Mouse (Mus musculus): ENCODE results near the gene Yars. TPM values are rescaled to one million over a fixed set of nuclear protein-coding genes. Genes with fewer than 3 reads are reported as not detected.

Gene Yars
- polyA plus RNA-seq, 1 experiment from 2014 or later: 107 TPM

GRCm38 (mm10) chr4:129237843-129238441, 48.4 kb downstream of the Yars start:
- H3K27ac ChIP-seq (replicated peaks): peak overlapping the region; percentile 88
- H3K9me3 ChIP-seq (replicated peaks): no peaks in the 10 kb centered on the region
- no peaks in the 10 kb centered on the region for H3K36me3 ChIP-seq
- H3K4me3 ChIP-seq: peak overlapping the region; percentile 88
- H3K4me1 ChIP-seq: peaks cover 82% of the 10 kb centered on the region
- 3% methylated on average over 21 of the region's 21 CpGs for WGBS
- H3K27me3 ChIP-seq (ENCODE audit: low read depth, poor library complexity, severe bottlenecking): peaks cover 29% of the 10 kb centered on the region
- DNase-seq (ENCODE audit: low spot score): peak; percentile 72

DNA sequence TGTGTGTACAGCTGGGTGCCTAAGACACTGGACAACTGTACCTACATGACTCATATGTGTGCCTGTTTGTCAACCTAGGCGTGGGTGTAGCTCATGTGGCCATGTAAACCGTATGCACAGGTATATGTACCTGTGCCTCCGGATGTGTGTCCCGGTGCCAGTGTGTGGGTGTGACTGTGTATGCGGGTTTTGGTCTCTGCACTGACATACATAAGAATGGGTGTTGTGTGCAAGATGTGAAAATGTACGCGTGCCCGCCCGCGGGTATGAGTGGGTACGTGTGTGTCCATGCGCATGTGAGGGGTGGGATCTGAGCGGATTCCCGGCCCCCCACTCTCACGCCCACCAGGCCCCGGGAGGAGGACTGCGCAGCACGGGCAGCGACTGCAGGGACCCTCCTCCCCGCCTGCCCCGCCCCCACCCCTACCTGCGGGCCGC, 49.0 kb downstream of the Yars start:
- H3K27ac ChIP-seq (replicated peaks): peak overlapping the region; percentile 88
- H3K4me3 ChIP-seq: peak overlapping the region; percentile 88
- H3K9me3 ChIP-seq (replicated peaks): no peaks in the 10 kb centered on the region
- DNase-seq (ENCODE audit: low spot score): no peak
- under 1% methylated on average over 23 of the region's 23 CpGs for WGBS
- peaks cover 29% of the 10 kb centered on the region for H3K27me3 ChIP-seq (ENCODE audit: low read depth, poor library complexity, severe bottlenecking)
- no peaks in the 10 kb centered on the region for H3K36me3 ChIP-seq
- H3K4me1 ChIP-seq: peaks cover 81% of the 10 kb centered on the region

- H3K27me3 ChIP-seq (ENCODE audit: low read depth, poor library complexity, severe bottlenecking): peaks cover 29% of the 10 kb centered on the region
- peak overlapping the region; percentile 88 for H3K4me3 ChIP-seq
- DNase-seq (ENCODE audit: low spot score): peak; percentile 88
- no peaks in the 10 kb centered on the region for H3K36me3 ChIP-seq
- WGBS: under 1% methylated on average over 29 of the region's 29 CpGs
- peaks cover 81% of the 10 kb centered on the region for H3K4me1 ChIP-seq
- H3K27ac ChIP-seq (replicated peaks): peak overlapping the region; percentile 88
- no peaks in the 10 kb centered on the region for H3K9me3 ChIP-seq (replicated peaks)
Measured at GRCm38 (mm10) chr4:129239075-129239474, 49.5 kb downstream of the Yars start.

DNA sequence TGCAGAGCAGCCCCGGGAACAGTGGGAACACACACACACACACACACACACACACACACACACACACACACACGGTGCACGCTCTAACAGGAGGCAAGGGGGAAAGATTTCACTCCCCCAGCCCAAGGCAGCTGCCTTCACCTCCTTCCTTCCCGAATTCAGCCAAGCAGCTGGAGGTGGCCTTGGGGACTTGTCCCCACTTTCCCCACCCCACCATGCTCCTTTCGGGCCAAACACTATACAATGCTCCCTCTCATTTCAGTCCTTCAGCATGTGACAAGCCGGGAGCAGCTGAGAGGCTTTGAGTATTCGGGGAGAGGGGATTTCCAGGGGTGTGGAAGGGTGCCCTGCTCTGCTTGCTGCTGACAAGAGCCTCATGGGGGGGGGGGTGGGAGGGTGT, 52.3 kb downstream of the Yars start:
- Histone ChIP-seq H3K27me3 (ENCODE audit: low read depth, poor library complexity, severe bottlenecking) (peaks cover 53% of the 10 kb centered on the region), H3K27ac (replicated peaks) (peak overlapping the region; percentile 79), H3K9me3 (replicated peaks) (no peaks in the 10 kb centered on the region), H3K4me3 (peak overlapping the region; percentile 11; the same call in 1 of the 2 replicates), H3K4me1 (peaks cover 76% of the 10 kb centered on the region), H3K36me3 (no peaks in the 10 kb centered on the region)
- 34% methylated on average over 7 of the region's 7 CpGs for WGBS
- DNase-seq (ENCODE audit: low spot score): no peak

DNA sequence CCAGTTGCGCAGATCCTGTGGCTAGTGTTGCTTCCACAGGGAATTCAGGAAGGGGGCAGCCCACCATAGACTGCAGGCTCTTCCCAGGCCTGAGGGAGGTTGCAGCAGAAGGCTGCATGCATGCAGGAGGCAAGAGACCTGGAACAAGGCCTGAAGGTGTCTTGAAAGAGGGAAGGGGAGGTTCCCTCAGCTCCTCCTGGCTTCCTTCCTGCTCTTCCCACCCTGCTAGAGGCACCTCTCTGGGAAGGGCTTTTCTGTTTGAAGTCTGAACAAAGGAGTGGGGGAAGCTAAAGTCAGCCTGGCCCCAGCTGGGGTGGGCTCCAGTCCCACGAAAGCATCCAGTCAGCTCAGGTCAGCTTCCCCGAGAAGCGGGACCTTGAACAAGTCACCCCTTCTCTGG, 52.8 kb downstream of the Yars start:
- no peak for DNase-seq (ENCODE audit: low spot score)
- Histone ChIP-seq H3K27me3 (ENCODE audit: low read depth, poor library complexity, severe bottlenecking) (peaks cover 57% of the 10 kb centered on the region), H3K4me3 (no peak overlapping the region), H3K27ac (replicated peaks) (peak overlapping the region; percentile 79), H3K9me3 (replicated peaks) (no peaks in the 10 kb centered on the region), H3K36me3 (no peaks in the 10 kb centered on the region), H3K4me1 (peaks cover 76% of the 10 kb centered on the region)
- 39% methylated on average over 4 of the region's 4 CpGs for WGBS

- H3K9me3 ChIP-seq (replicated peaks): no peaks in the 10 kb centered on the region
Measured at GRCm38 (mm10) chr4:129242761-129243160, 53.2 kb downstream of the Yars start.

GRCm38 (mm10) chr4:129244802-129245201, 55.2 kb downstream of the Yars start:
- no peak for DNase-seq (ENCODE audit: low spot score)
- Histone ChIP-seq H3K27me3 (ENCODE audit: low read depth, poor library complexity, severe bottlenecking) (peaks cover 82% of the 10 kb centered on the region), H3K9me3 (replicated peaks) (no peaks in the 10 kb centered on the region), H3K36me3 (no peaks in the 10 kb centered on the region), H3K27ac (replicated peaks) (no peak overlapping the region), H3K4me1 (peaks cover 80% of the 10 kb centered on the region), H3K4me3 (no peak overlapping the region)
- 71% methylated on average over 4 of the region's 4 CpGs for WGBS

More at GRCm38 (mm10) chr4:129242761-129243160, 53.2 kb downstream of the Yars start:
- no peaks in the 10 kb centered on the region for H3K36me3 ChIP-seq
- peaks cover 76% of the 10 kb centered on the region for H3K4me1 ChIP-seq
- H3K27ac ChIP-seq (replicated peaks): peak overlapping the region; percentile 79
- peaks cover 62% of the 10 kb centered on the region for H3K27me3 ChIP-seq (ENCODE audit: low read depth, poor library complexity, severe bottlenecking)
- DNase-seq (ENCODE audit: low spot score): peak; percentile 48
- 21% methylated on average over 4 of the region's 4 CpGs for WGBS
- H3K4me3 ChIP-seq: no peak overlapping the region

DNA sequence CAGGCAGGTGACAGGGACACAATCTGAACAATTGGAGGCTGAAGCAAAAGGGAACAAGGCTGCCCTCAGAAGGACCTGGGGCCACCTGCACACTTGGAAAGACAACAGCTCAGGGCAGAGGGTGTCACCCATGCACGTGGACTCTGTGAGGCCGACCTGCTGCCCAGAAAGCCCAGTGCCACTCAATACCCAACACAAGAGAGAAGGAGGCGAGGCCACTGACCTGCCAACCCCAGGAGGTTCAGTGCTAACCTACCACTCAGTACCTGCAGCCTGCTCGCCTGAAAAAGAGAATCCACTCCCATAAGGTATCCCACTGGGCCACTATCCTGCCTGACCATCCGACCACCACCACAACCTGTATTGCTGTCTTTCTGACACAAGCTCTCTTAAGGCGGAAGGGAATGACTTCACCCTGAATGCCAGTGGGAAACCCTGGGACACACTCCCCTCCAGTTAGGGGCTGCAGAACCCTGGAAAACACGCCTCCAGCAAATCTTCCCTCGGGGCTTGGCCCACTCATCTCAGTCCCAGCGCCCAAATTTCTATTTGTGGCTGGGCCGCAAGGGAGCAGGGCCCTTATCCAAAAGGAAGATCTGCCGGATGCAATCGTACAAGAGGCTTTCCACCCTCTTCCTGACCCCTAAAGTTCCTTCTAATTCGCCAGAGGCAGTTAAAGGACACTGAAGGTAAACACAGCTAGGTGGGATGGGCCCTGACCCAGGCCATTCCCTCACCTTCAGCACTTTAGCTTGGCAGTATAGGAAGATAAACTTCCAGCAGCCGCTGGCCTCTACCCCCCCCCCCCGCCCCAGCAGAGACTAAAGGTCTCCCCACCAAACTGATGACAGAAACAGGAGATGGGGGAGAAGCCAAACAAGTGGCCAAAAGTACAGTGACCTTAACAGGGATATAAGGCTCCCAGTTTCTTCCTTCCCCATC, 57.1 kb downstream of the Yars start:
- Histone ChIP-seq H3K36me3 (no peaks in the 10 kb centered on the region), H3K4me1 (peaks cover 84% of the 10 kb centered on the region), H3K27me3 (ENCODE audit: low read depth, poor library complexity, severe bottlenecking) (peaks cover 83% of the 10 kb centered on the region), H3K9me3 (replicated peaks) (no peaks in the 10 kb centered on the region), H3K4me3 (no peak overlapping the region), H3K27ac (replicated peaks) (no peak overlapping the region)
- WGBS: 42% methylated on average over 15 of the region's 15 CpGs
- no peak for DNase-seq (ENCODE audit: low spot score)

DNA sequence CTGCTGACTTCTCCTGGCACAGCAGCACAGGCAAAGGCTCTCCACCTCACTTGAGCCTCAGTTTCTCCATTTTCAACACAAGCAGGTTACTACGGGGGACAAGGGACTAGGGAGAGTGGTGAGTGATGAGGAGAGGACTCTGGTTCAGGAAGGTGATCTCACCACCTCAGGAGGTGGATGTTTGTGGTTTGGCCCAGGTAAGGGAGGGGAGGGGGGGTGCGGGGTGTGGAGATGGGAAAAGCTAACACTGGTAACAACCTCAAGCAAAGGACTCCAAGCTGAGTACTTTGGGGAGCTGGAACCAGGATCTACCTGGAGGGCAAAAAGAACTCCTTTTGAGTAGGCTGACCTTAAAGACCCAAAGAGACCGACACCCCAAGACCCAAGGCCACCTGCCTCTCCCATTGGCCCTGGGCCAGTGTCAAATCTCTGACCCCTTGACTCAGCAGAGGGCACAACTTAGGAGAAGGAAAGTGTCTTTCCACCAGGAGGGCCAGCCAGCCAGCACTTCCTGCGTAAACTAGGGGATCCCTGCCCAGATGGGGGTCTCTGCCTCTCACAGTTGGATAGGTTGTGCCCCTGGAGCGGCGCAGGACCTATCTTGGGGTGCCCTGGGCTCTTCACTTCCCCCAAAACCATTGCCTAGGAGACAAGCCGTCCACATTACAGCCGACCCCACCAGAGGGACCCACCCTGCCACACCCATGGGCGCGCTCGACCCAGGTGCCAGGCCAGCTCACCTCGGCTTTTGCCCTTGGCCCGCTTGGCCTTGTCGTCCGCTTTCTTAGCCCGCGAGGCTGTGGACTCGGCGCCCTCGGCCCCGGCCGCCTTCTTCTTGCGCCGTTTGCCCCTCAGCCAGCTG, 58.1 kb downstream of the Yars start:
- H3K4me1 ChIP-seq: peaks cover 82% of the 10 kb centered on the region
- no peak for DNase-seq (ENCODE audit: low spot score)
- peak overlapping the region; percentile 75 for H3K27ac ChIP-seq (replicated peaks)
- WGBS: 9% methylated on average over 24 of the region's 24 CpGs
- peak overlapping the region; percentile 63 for H3K4me3 ChIP-seq
- H3K27me3 ChIP-seq (ENCODE audit: low read depth, poor library complexity, severe bottlenecking): peaks cover 85% of the 10 kb centered on the region
- no peaks in the 10 kb centered on the region for H3K36me3 ChIP-seq
- H3K9me3 ChIP-seq (replicated peaks): no peaks in the 10 kb centered on the region

GRCm38 (mm10) chr4:129248243-129248767, 58.7 kb downstream of the Yars start:
- Histone ChIP-seq H3K4me3 (peak overlapping the region; percentile 63), H3K27me3 (ENCODE audit: low read depth, poor library complexity, severe bottlenecking) (peaks cover 85% of the 10 kb centered on the region), H3K36me3 (no peaks in the 10 kb centered on the region), H3K9me3 (replicated peaks) (no peaks in the 10 kb centered on the region), H3K27ac (replicated peaks) (peak overlapping the region; percentile 75), H3K4me1 (peaks cover 75% of the 10 kb centered on the region)
- WGBS: 1% methylated on average over 67 of the region's 74 CpGs
- no peak for DNase-seq (ENCODE audit: low spot score)

DNA sequence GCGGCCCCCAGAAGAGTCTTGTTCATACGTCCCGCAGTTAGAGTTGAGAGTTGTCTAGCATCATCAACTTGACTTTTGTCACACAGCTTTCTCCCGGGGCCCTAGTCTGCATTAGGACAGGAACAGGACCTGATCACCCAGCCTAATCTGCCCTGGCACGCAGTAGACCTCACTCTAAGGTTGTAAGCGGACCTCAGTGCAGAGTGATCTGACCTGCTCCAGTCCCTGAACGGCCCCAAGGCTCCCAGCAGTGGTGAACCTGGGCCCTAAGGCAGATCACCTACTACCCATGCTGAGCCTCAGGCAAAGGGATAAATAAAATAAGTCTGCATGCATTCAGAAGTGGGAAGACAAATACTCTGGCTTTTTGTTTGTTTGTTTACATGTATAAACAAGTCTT, 59.7 kb downstream of the Yars start:
- Histone ChIP-seq H3K9me3 (replicated peaks) (no peaks in the 10 kb centered on the region), H3K4me1 (peaks cover 75% of the 10 kb centered on the region), H3K27ac (replicated peaks) (no peak overlapping the region), H3K27me3 (ENCODE audit: low read depth, poor library complexity, severe bottlenecking) (peaks cover 83% of the 10 kb centered on the region), H3K4me3 (no peak overlapping the region), H3K36me3 (no peaks in the 10 kb centered on the region)
- WGBS: 7% methylated on average over 7 of the region's 7 CpGs
- no peak for DNase-seq (ENCODE audit: low spot score)
